Mouse (Mus musculus) liver, embryonic 14.5 days (tissue): ENCODE measurements around the gene Zfp276.

Source experiments
- CTCF ChIP-seq: IDR thresholded peaks from 2 replicates; pipeline ENCODE4 v1.5.1; 2016; ENCODE audit warnings: antibody characterized with exemption, low read depth, control low read depth
- EP300 ChIP-seq: IDR thresholded peaks from 2 replicates; pipeline ENCODE4 v1.6.1; 2016; ENCODE audit warnings: antibody characterized with exemption, low read depth

- TF ChIP-seq CTCF (no peak), EP300 (no peak)
These were observed 20.2 kb upstream of the Zfp276 start for GRCm38 (mm10) chr8:123233760-123234159.
